Mouse (Mus musculus) forebrain, embryonic 12.5 days (tissue): Measurements from ENCODE around the gene Vapa. TPM values are rescaled to one million over a fixed set of nuclear protein-coding genes. Genes with fewer than 3 reads are reported as not detected.
"Not testable (repeated sequence)": the region's sequence is repeated elsewhere in the genome, so short reads cannot be mapped to it uniquely, and the experiment has no call there.

Source experiments
- ATAC-seq: fragments of 200-750 bp; cut with Nextera tagmentation; 2 replicates; pipeline ENCODE4 v1.8.0; 2017; ENCODE audit warnings: moderate TSS enrichment; ENCODE audit not compliant: low FRiP score
- H3K27ac ChIP-seq: fragments of 300-500 bp; sonication (generic); 2 replicates; pipeline ENCODE4 v1.5.1; 2016; ENCODE audit warnings: mild to moderate bottlenecking
- H3K27me3 ChIP-seq: fragments of 300-500 bp; sonication (generic); 2 replicates; pipeline ENCODE4 v1.6.1; 2016; ENCODE audit warnings: mild to moderate bottlenecking
- H3K36me3 ChIP-seq: fragments of 300-500 bp; sonication (generic); replicated peaks from 2 replicates; pipeline ENCODE4 v1.6.1; 2016; ENCODE audit warnings: mild to moderate bottlenecking
- H3K4me1 ChIP-seq: fragments of 300-500 bp; sonication (generic); 2 replicates; pipeline ENCODE4 v1.6.1; 2016
- H3K4me2 ChIP-seq: fragments of 300-500 bp; sonication (generic); 2 replicates; pipeline ENCODE4 v1.6.1; 2016; ENCODE audit warnings: mild to moderate bottlenecking, moderate library complexity
- H3K4me3 ChIP-seq: fragments of 300-500 bp; sonication (generic); replicated peaks from 2 replicates; pipeline ENCODE4 v1.5.1; 2016; ENCODE audit warnings: mild to moderate bottlenecking
- H3K9ac ChIP-seq: fragments of 300-500 bp; sonication (generic); 2 replicates; pipeline ENCODE4 v1.6.1; 2016; ENCODE audit warnings: mild to moderate bottlenecking
- H3K9me3 ChIP-seq: fragments of 300-500 bp; sonication (generic); 2 replicates; pipeline ENCODE4 v1.6.1; 2016
- WGBS: fragments of 180-500 bp; shearing (Covaris S2); methylation state at CpG from one replicate; pipeline ENCODE4 v1.1.7; 2016; 5-methylcytosine and 5-hydroxymethylcytosine counted together
- polyA plus RNA-seq: library from polyadenylated mRNA; unstranded; fragments of >200 nt; fragmentation: Nextera tagmentation; extraction: Ambion mirVana; gene quantifications from 2 replicates; pipeline ENCODE4 v1.2.1, GENCODE M21; 2016

The Vapa gene
- polyA plus RNA-seq, 1 experiment from 2014 or later = 236 TPM

DNA sequence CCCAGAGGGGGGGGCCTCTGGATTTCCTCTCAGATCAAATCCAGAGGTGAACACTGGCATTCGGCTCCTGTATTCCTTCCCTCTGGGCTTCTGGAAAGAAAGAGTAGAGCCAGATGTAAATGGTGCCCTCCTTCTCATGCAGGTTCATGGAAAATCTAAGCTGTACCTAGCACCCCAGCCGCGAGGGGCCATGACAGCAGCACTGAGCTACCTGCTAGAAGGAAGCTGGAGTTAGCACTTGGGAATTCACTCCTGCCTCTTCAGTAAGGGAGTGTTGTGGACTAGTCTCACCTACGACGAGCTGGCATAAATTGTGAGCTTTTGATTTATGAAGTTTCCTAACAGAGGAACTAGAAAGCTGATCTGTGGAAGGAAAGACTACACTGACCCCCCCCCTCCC, 30.2 kb upstream of the Vapa start:
- no peak overlapping the region for H3K27ac ChIP-seq
- H3K36me3 ChIP-seq = no peaks in the 10 kb centered on the region
- H3K4me1 ChIP-seq = peaks cover 11% of the 10 kb centered on the region
- H3K9me3 ChIP-seq = no peaks in the 10 kb centered on the region
- no peak for ATAC-seq
- no peak overlapping the region for H3K4me2 ChIP-seq
- H3K4me3 ChIP-seq = no peak overlapping the region
- no peaks in the 10 kb centered on the region for H3K27me3 ChIP-seq
- H3K9ac ChIP-seq = no peak overlapping the region
- 89% methylated on average over 5 of the region's 5 CpGs for WGBS

DNA sequence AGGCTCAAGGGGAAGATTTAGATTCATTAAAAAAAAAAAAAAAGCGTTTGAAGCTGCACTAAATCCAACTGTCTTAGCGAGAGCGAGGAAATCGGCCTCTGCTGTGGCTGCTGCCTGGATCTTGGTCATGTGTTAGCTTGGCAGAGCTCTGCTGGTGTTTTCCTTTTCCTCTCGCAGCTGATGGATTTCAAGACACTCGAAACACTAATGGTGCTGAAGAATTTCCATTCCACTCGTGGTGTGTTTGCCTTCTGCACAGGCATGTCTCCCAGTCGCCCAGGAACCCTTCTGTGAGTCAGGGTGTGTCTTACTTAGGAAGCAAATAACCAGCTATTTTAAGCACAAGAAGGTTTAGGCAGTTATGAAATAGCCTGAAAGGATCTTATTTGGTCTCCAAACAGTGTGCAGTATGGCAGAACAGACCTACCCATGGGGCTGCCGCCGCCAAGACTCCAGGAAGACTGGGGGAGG, 29.7 kb upstream of the Vapa start:
- no peak overlapping the region for H3K9ac ChIP-seq
- H3K4me1 ChIP-seq = peaks cover 11% of the 10 kb centered on the region
- H3K9me3 ChIP-seq = no peaks in the 10 kb centered on the region
- no peak overlapping the region for H3K4me2 ChIP-seq
- H3K27me3 ChIP-seq = no peaks in the 10 kb centered on the region
- 39% methylated on average over 10 of the region's 10 CpGs for WGBS
- ATAC-seq = no peak
- H3K4me3 ChIP-seq = no peak overlapping the region
- no peaks in the 10 kb centered on the region for H3K36me3 ChIP-seq
- no peak overlapping the region for H3K27ac ChIP-seq

DNA sequence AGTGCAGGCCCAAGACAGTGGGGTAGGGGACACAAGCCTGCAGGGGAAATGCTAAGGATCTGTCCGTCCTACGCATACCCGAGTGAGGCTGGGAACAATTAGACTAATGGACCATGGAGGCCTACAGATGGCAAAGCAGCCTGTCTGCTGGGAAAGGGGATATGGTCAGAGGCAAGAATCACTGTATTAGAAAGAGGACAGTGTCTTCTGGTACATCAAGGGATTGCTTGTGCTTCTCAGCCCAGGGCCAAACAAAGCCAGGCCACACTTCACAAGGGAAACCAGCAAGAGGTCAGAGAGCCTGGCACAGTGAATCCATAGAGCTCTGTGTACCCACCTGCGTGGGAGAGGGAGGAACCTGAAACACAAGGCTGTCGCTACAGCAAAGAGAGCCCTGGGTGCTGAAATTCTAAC, 29.2 kb upstream of the Vapa start:
- H3K4me2 ChIP-seq = no peak overlapping the region
- WGBS = 34% methylated on average over 5 of the region's 5 CpGs
- no peaks in the 10 kb centered on the region for H3K27me3 ChIP-seq
- H3K4me1 ChIP-seq = peaks cover 11% of the 10 kb centered on the region
- H3K27ac ChIP-seq = no peak overlapping the region
- no peak for ATAC-seq
- no peaks in the 10 kb centered on the region for H3K9me3 ChIP-seq
- H3K9ac ChIP-seq = no peak overlapping the region
- H3K4me3 ChIP-seq = no peak overlapping the region
- H3K36me3 ChIP-seq = no peaks in the 10 kb centered on the region

- no peak within 1 kb of the TSS for H3K9ac ChIP-seq
- H3K36me3 ChIP-seq = no peaks in the 10 kb centered on the region
- no peak within 1 kb of the TSS for H3K27ac ChIP-seq
- WGBS = 90% methylated on average over 11 of the region's 11 CpGs
- H3K4me1 ChIP-seq = peaks cover 11% of the 10 kb centered on the region
- no peaks in the 10 kb centered on the region for H3K9me3 ChIP-seq
- H3K4me2 ChIP-seq = no peak within 1 kb of the TSS
- ATAC-seq = no peak
- H3K4me3 ChIP-seq = no peak within 1 kb of the TSS
- H3K27me3 ChIP-seq = no peaks in the 10 kb centered on the region
Observed at GRCm38 (mm10) chr17:65641734-65642218, 28.4 kb upstream of the Vapa start, which contains the start of gene Txndc2. Gene Txndc2 (minus strand): TSS chr17:65642168.

DNA sequence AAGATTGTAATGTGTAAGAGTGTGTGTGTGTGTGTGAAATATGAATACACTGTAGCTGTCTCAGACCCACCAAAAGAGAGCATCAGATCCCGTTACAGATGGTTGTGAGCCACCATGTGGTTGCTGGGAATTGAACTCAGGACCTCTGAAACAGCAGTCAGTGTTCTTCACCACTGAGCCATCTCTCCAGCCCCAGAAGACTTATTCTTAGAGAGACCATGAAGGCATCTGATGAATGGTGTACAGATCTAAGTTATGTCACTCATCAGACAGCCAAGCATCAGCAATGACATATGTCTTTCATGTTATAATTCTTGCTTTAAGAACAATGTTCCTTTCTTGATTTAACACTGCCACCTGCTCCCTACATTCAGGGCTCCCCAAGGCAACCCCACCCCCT, 25.8 kb upstream of the Vapa start:
- Histone ChIP-seq H3K9me3 (no peaks in the 10 kb centered on the region), H3K4me3 (no peak overlapping the region), H3K4me1 (peaks cover 11% of the 10 kb centered on the region), H3K4me2 (no peak overlapping the region), H3K9ac (no peak overlapping the region), H3K36me3 (no peaks in the 10 kb centered on the region), H3K27me3 (no peaks in the 10 kb centered on the region), H3K27ac (no peak overlapping the region)
- no peak for ATAC-seq
- WGBS = 87% methylated on average over 1 of the region's 1 CpGs

DNA sequence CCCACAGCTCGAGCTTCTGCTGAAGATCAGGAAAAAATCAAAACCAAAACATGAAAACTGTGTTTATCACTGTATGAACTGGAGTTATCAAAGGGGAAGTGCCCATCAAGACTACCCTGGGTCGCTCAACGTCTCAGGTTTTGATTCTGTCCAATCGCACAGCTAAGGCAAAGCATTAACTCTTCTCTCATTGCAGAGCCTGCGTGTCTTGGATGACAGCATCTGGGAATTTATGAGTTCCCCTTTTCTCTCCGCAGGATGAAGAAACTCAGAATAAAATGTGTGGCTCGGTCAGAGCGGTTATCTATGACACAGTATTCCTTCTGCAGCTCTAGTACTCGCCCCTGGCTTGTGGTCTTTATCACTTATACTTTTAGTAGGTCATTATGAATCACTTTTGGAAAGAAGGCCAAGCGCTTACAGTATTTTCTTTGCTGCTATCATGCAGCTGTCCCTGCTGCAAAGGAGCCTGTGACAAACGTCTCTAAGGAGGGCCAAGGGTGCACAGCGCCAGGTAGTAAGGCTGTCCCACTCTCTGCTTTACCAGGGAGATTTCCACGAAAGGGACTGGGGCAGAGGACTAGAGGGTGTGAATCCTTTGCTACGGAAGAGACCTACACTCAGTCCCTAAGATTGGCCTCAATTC, 22.5 kb upstream of the Vapa start:
- Histone ChIP-seq H3K9ac (no peak overlapping the region), H3K4me2 (no peak overlapping the region), H3K27ac (no peak overlapping the region), H3K9me3 (no peaks in the 10 kb centered on the region), H3K27me3 (no peaks in the 10 kb centered on the region), H3K4me1 (no peaks in the 10 kb centered on the region), H3K36me3 (no peaks in the 10 kb centered on the region), H3K4me3 (no peak overlapping the region)
- 90% methylated on average over 14 of the region's 14 CpGs for whole genome bisulfite sequencing
- ATAC-seq = no peak

GRCm38 (mm10) chr17:65629943-65630342, 16.6 kb upstream of the Vapa start:
- Histone ChIP-seq H3K9ac (no peak overlapping the region), H3K9me3 (no peaks in the 10 kb centered on the region), H3K36me3 (no peaks in the 10 kb centered on the region), H3K4me3 (no peak overlapping the region), H3K4me2 (no peak overlapping the region), H3K4me1 (no peaks in the 10 kb centered on the region), H3K27ac (no peak overlapping the region), H3K27me3 (no peaks in the 10 kb centered on the region)
- no peak for ATAC-seq
- WGBS = 82% methylated on average over 6 of the region's 6 CpGs

- H3K27ac ChIP-seq, H3K4me3 ChIP-seq, H3K4me2 ChIP-seq, ATAC-seq, H3K9ac ChIP-seq, H3K27me3 ChIP-seq, H3K36me3 ChIP-seq, H3K9me3 ChIP-seq, H3K4me1 ChIP-seq: not testable (repeated sequence)
- WGBS = 87% methylated on average over 13 of the region's 13 CpGs
Observed at GRCm38 (mm10) chr17:65628823-65629532, 15.6 kb upstream of the Vapa start.

DNA sequence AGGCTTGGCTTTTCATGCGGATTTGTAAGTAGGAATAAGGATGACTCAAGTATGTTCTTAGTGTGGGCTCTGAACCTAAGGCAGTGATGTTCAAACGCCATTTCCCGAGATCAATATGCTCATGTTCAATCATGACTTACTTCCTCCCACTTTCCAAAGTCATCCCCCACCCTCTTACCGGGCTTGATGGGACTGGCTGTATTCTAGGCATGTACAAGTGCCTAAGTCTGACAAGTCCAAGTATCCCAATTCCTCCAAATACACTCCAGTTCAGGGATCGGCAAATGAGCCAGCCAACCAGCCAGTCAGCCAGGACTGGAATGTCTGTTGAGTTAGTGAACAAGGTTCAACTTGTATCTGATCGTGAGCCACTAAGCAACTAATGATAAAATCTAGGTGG, 12.9 kb upstream of the Vapa start:
- Histone ChIP-seq H3K4me1 (no peaks in the 10 kb centered on the region), H3K27me3 (no peaks in the 10 kb centered on the region), H3K4me3 (no peak overlapping the region), H3K27ac (no peak overlapping the region), H3K9me3 (no peaks in the 10 kb centered on the region), H3K4me2 (no peak overlapping the region), H3K9ac (no peak overlapping the region), H3K36me3 (no peaks in the 10 kb centered on the region)
- WGBS = 94% methylated on average over 6 of the region's 6 CpGs
- ATAC-seq = no peak

DNA sequence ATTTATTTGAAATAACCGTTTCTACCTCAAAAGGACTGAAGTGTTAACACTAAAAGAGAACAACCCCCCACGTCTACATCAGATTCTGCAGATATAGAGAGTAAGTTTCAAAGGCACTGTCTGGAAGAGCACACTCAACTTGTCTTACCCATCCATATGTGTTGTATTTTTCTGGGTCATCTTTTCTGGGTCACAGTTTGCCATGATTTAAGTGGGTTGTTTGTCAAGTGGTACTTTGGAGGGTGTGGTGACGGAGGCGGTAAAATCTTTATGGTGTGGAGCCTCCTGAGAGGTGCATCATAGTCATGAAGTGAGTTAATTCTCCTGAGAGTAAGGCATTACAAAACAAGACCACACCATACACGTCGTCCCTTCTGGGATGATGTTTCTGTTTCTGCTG, 12.2 kb upstream of the Vapa start:
- Histone ChIP-seq H3K9ac (no peak overlapping the region), H3K27ac (no peak overlapping the region), H3K27me3 (no peaks in the 10 kb centered on the region), H3K9me3 (no peaks in the 10 kb centered on the region), H3K4me1 (no peaks in the 10 kb centered on the region), H3K4me3 (no peak overlapping the region), H3K36me3 (no peaks in the 10 kb centered on the region), H3K4me2 (no peak overlapping the region)
- WGBS = 92% methylated on average over 6 of the region's 6 CpGs
- ATAC-seq = no peak

DNA sequence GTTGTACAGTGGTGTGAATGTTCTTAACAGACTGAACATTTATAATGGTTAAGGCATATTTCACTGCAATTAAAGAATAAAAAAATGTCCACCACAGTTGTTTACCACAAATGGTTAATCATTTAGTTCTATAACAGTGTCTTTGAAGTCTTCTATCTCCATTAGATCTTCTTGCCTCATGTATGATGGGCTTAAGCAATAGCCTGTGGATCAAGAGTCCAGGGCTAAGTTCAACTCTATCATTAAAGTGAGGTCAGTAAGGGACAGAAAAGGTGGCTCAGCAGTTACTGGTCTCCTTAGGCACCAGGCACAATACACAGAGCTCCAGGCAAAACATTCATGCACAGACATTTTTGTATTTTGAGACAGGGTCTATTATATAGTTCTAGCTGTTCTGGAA, 9.8 kb upstream of the Vapa start:
- no peak for ATAC-seq
- no peak overlapping the region for H3K4me3 ChIP-seq
- no peaks in the 10 kb centered on the region for H3K27me3 ChIP-seq
- H3K27ac ChIP-seq = no peak overlapping the region
- H3K9me3 ChIP-seq = no peaks in the 10 kb centered on the region
- H3K36me3 ChIP-seq = no peaks in the 10 kb centered on the region
- H3K4me1 ChIP-seq = no peaks in the 10 kb centered on the region
- no peak overlapping the region for H3K9ac ChIP-seq
- H3K4me2 ChIP-seq = no peak overlapping the region

- Histone ChIP-seq H3K9me3 (no peaks in the 10 kb centered on the region), H3K9ac (no peak overlapping the region), H3K36me3 (no peaks in the 10 kb centered on the region), H3K4me3 (no peak overlapping the region), H3K27ac (no peak overlapping the region), H3K27me3 (no peaks in the 10 kb centered on the region), H3K4me1 (0 out of 2 replicates have a peak, but pooled peaks cover 5% of the 10 kb centered on the region), H3K4me2 (no peak overlapping the region)
- ATAC-seq = no peak
- WGBS = 91% methylated on average over 2 of the region's 2 CpGs
Observed at GRCm38 (mm10) chr17:65618431-65618830, 5.1 kb upstream of the Vapa start.

GRCm38 (mm10) chr17:65615678-65616077, 2.3 kb upstream of the Vapa start:
- no peak overlapping the region for H3K4me2 ChIP-seq
- H3K36me3 ChIP-seq = no peaks in the 10 kb centered on the region
- H3K4me1 ChIP-seq = peaks cover 15% of the 10 kb centered on the region
- H3K9me3 ChIP-seq = no peaks in the 10 kb centered on the region
- H3K27ac ChIP-seq = no peak overlapping the region
- no peaks in the 10 kb centered on the region for H3K27me3 ChIP-seq
- ATAC-seq = no peak
- no peak overlapping the region for H3K9ac ChIP-seq
- 43% methylated on average over 3 of the region's 3 CpGs for WGBS
- no peak overlapping the region for H3K4me3 ChIP-seq
